Mouse (Mus musculus) neural tube, embryonic 14.5 days (tissue): Measurements from ENCODE around the gene Pak6. TPM values are rescaled to one million over a fixed set of nuclear protein-coding genes. Genes with fewer than 3 reads are reported as not detected.
"Not testable (repeated sequence)": the region's sequence is repeated elsewhere in the genome, so short reads cannot be mapped to it uniquely, and the experiment has no call there.

Experiments
- ATAC-seq: fragments of 200-750 bp; cut with Nextera tagmentation; 2 replicates; pipeline ENCODE4 v1.8.0; 2017; ENCODE audit warnings: low read depth, mild to moderate bottlenecking, moderate TSS enrichment, moderate library complexity
- H3K27ac ChIP-seq: fragments of 300-500 bp; sonication (generic); 2 replicates; pipeline ENCODE4 v1.5.1; 2014; ENCODE audit warnings: low read depth, mild to moderate bottlenecking, control low read depth, low read length, moderate library complexity, mixed read lengths
- H3K27me3 ChIP-seq: fragments of 300-500 bp; sonication (generic); 2 replicates; pipeline ENCODE4 v1.6.1; 2014; ENCODE audit warnings: low read length; ENCODE audit not compliant: control insufficient read depth, insufficient read depth
- H3K36me3 ChIP-seq: fragments of 300-500 bp; sonication (generic); 2 replicates; pipeline ENCODE4 v1.6.1; 2014; ENCODE audit warnings: low read length, mixed read lengths; ENCODE audit not compliant: control insufficient read depth, insufficient read depth
- H3K4me1 ChIP-seq: fragments of 300-500 bp; sonication (generic); 2 replicates; pipeline ENCODE4 v1.6.1; 2014; ENCODE audit warnings: low read length; ENCODE audit not compliant: control insufficient read depth, insufficient read depth
- H3K4me2 ChIP-seq: fragments of 300-500 bp; sonication (generic); 2 replicates; pipeline ENCODE4 v1.6.1; 2014; ENCODE audit warnings: mild to moderate bottlenecking, low read depth, low read length, control low read depth
- H3K4me3 ChIP-seq: fragments of 300-500 bp; sonication (generic); 2 replicates; pipeline ENCODE4 v1.5.1; 2014; ENCODE audit warnings: low read depth, low read length, control low read depth, mixed read lengths
- H3K9ac ChIP-seq: fragments of 300-500 bp; sonication (generic); replicated peaks from 2 replicates; pipeline ENCODE4 v1.6.1; 2014; ENCODE audit warnings: low read depth, mild to moderate bottlenecking, control low read depth, low read length, mixed read lengths
- H3K9me3 ChIP-seq: fragments of 300-500 bp; sonication (generic); 2 replicates; pipeline ENCODE4 v1.6.1; 2016; ENCODE audit warnings: low read length; ENCODE audit not compliant: control insufficient read depth
- whole genome bisulfite sequencing: fragments of 180-500 bp; shearing (Covaris S2); extraction: QIAGEN DNeasy Blood & Tissue Kit; methylation state at CpG from one replicate; pipeline ENCODE4 v1.1.7; 2014; 5-methylcytosine and 5-hydroxymethylcytosine counted together
- polyA plus RNA-seq: library from polyadenylated mRNA; unstranded; fragments of >200 nt; fragmentation: Nextera tagmentation; extraction: Ambion mirVana; gene quantifications from 2 replicates; pipeline ENCODE4 v1.2.1, GENCODE M21; 2014

The Pak6 gene
- polyA plus RNA-seq, 1 experiment from 2014 or later = 39.1 TPM

DNA sequence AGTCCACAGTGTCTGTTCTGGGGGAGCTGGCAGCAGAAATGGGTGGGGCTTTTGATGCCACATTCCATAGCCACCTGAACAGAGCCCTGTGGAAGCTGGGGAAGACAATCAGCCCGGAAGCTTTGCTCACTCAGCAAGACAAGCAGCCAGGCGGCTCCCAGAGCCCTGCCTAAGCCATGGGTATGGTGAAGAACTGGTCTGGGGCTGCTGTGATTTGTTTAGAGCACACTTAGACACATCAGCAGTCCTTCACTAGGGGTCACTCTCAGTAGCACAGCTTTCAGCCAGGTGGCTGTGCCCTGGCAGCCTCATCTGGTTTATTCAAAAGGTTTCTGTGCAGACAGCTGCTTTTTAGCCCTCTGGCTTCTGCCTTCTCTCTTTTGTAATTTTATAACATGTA, 22.0 kb upstream of the Pak6 start:
- no peaks in the 10 kb centered on the region for H3K36me3 ChIP-seq
- H3K27me3 ChIP-seq = no peaks in the 10 kb centered on the region
- no peak overlapping the region for H3K4me3 ChIP-seq
- H3K4me2 ChIP-seq = no peak overlapping the region
- no peaks in the 10 kb centered on the region for H3K9me3 ChIP-seq
- no peak overlapping the region for H3K27ac ChIP-seq
- H3K4me1 ChIP-seq = no peaks in the 10 kb centered on the region
- H3K9ac ChIP-seq = no peak overlapping the region
- no peak for ATAC-seq
- 63% methylated on average over 2 of the region's 2 CpGs for WGBS

- Histone ChIP-seq H3K4me1 (no peaks in the 10 kb centered on the region), H3K27me3 (no peaks in the 10 kb centered on the region), H3K27ac (no peak overlapping the region), H3K9me3 (no peaks in the 10 kb centered on the region), H3K4me2 (no peak overlapping the region), H3K4me3 (no peak overlapping the region), H3K36me3 (no peaks in the 10 kb centered on the region), H3K9ac (no peak overlapping the region)
- 86% methylated on average over 3 of the region's 3 CpGs for WGBS
- no peak for ATAC-seq
Measured at GRCm38 (mm10) chr2:118642431-118642830, 20.7 kb upstream of the Pak6 start.

DNA sequence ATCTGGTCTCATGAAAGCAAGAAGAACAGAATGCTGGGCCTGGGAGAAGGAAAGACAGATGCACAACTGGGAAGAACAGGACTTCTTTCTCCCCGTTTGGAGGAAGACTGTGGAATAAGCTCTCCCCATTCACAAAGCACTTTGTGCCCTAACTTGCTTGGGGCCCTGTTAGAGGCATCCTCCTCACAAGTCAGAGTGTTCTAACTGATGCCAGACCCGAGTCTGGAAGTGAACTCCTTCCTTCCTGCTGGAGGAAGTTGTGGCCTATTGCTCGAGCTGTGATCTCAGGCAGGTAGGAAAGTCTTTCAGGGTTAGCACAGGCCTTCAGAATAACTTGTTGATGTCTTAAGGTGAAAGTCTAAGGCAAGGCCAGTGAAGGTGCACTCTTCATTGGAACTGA, 20.2 kb upstream of the Pak6 start:
- Histone ChIP-seq H3K9ac (no peak overlapping the region), H3K4me2 (no peak overlapping the region), H3K27me3 (no peaks in the 10 kb centered on the region), H3K9me3 (no peaks in the 10 kb centered on the region), H3K4me1 (no peaks in the 10 kb centered on the region), H3K36me3 (no peaks in the 10 kb centered on the region), H3K4me3 (no peak overlapping the region), H3K27ac (no peak overlapping the region)
- 80% methylated on average over 3 of the region's 3 CpGs for WGBS
- ATAC-seq = no peak

DNA sequence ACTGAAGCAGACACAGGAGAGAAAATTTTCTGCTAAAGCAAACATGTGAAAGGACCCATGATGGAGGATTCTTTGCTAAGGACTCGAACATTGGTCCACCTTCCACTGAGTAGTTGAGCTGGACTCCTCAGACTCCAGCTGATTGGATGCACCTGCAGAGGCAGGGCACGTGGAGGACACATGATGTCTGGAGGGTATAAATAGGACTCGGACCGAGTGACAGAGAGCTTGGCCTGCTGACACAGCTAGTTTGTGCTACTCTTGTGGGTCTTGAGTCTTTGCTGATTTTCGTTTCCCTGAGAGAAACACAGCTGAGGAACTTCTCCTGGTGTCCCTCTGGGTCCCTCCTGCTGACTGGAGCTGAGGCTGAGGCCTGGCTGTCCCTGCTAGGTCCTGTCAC, 16.4 kb upstream of the Pak6 start:
- 92% methylated on average over 5 of the region's 5 CpGs for WGBS
- no peaks in the 10 kb centered on the region for H3K36me3 ChIP-seq

DNA sequence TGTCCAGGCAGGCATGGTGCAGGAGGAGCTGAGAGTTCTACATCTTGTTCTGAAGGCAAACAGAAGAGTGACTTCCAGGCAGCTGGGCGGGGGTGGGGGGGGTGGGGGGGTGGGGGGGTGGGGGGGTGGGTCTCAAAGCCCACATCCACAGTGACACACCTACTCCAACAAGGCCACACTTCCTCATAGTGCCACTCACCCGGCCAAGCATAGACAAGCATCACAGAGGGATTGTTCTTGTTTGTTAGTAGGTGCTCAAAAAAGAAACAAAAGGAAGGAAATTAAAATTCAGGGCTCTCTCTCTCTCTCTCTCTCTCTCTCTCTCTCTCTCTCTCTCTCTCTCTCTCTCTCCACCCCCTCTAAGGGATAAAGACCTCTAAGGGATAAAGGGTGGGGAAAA, 12.4 kb upstream of the Pak6 start:
- H3K27ac ChIP-seq, H3K27me3 ChIP-seq, H3K36me3 ChIP-seq, H3K4me2 ChIP-seq, H3K9me3 ChIP-seq, H3K4me3 ChIP-seq, ATAC-seq, H3K4me1 ChIP-seq, H3K9ac ChIP-seq: not testable (repeated sequence)
- 74% methylated on average over 2 of the region's 2 CpGs for WGBS

More for the DNA sequence above, 16.4 kb upstream of the Pak6 start:
- Histone ChIP-seq H3K4me3 (no peak overlapping the region), H3K4me2 (no peak overlapping the region), H3K27me3 (no peaks in the 10 kb centered on the region), H3K4me1 (no peaks in the 10 kb centered on the region), H3K27ac (no peak overlapping the region), H3K9ac (no peak overlapping the region), H3K9me3 (no peaks in the 10 kb centered on the region)
- ATAC-seq = no peak

DNA sequence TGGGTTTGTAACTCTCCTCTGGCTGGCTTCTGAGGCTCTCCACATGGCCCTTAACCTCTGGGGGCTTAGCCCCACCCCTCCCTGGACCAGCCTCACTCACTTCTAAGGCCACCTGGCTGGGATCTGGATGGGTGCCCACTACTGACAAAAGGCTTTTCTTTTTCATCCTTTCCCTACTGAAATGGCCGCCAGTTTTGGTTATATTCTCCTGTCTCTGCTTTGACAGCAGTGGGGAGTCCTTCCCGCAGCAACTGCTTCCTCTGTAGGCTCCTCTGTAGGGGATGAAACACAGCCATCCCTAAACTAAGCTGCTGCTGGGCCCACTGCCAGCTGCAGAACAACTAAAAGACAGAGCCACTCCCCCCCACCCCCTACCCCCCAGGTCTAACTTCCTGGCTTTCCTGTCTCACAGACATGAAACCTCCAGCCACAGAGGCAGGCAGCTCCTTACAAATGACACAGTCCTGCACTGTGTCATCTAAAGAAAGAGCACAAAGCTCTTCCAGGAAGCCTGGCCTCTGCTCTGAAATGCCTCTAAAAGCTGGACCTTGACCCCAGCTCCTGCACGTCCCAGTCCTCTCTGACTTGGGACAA, 6.3 kb upstream of the Pak6 start:
- no peak overlapping the region for H3K27ac ChIP-seq
- no peaks in the 10 kb centered on the region; the same call in 1 of the 2 replicates for H3K27me3 ChIP-seq
- ATAC-seq = peak; percentile 39; the same call in 1 of the 2 replicates

GRCm38 (mm10) chr2:118658457-118658856, 4.6 kb upstream of the Pak6 start:
- peaks cover 7% of the 10 kb centered on the region for H3K4me1 ChIP-seq
- no peak overlapping the region for H3K4me3 ChIP-seq
- no peak overlapping the region for H3K4me2 ChIP-seq
- H3K27ac ChIP-seq = no peak overlapping the region
- WGBS = 34% methylated on average over 4 of the region's 4 CpGs
- no peaks in the 10 kb centered on the region; the same call in 1 of the 2 replicates for H3K27me3 ChIP-seq
- no peak overlapping the region for H3K9ac ChIP-seq
- no peaks in the 10 kb centered on the region for H3K9me3 ChIP-seq
- no peaks in the 10 kb centered on the region for H3K36me3 ChIP-seq
- ATAC-seq = no peak

More for the DNA sequence above, 6.3 kb upstream of the Pak6 start:
- 22% methylated on average over 3 of the region's 3 CpGs for WGBS
- Histone ChIP-seq H3K4me1 (peaks cover 3% of the 10 kb centered on the region; the same call in 1 of the 2 replicates), H3K36me3 (no peaks in the 10 kb centered on the region), H3K9me3 (no peaks in the 10 kb centered on the region), H3K4me2 (no peak overlapping the region), H3K4me3 (no peak overlapping the region), H3K9ac (no peak overlapping the region)

- Histone ChIP-seq H3K27ac (no peak overlapping the region), H3K4me2 (no peak overlapping the region), H3K9me3 (no peaks in the 10 kb centered on the region), H3K36me3 (no peaks in the 10 kb centered on the region), H3K27me3 (no peaks in the 10 kb centered on the region; the same call in 1 of the 2 replicates), H3K4me3 (no peak overlapping the region), H3K9ac (no peak overlapping the region), H3K4me1 (peaks cover 9% of the 10 kb centered on the region)
- ATAC-seq = no peak
- 81% methylated on average over 1 of the region's 1 CpGs for WGBS
Measured at GRCm38 (mm10) chr2:118659077-118659476, 4.0 kb upstream of the Pak6 start.

- Histone ChIP-seq H3K27ac (no peak overlapping the region), H3K9ac (peak overlapping the region; percentile 43; the same call in 1 of the 2 replicates), H3K9me3 (no peaks in the 10 kb centered on the region), H3K36me3 (no peaks in the 10 kb centered on the region), H3K27me3 (peaks cover 3% of the 10 kb centered on the region), H3K4me2 (peak overlapping the region; percentile 56), H3K4me3 (no peak overlapping the region), H3K4me1 (peaks cover 13% of the 10 kb centered on the region)
- no peak for ATAC-seq
- WGBS = 89% methylated on average over 12 of the region's 12 CpGs
Measured at GRCm38 (mm10) chr2:118659493-118659892, 3.6 kb upstream of the Pak6 start.
